Mouse (Mus musculus) retina, embryonic 14.5 days (tissue): ENCODE measurements around the gene Med16.

Experiments used
- DNase-seq: peaks from one replicate; pipeline ENCODE4 v3.0.0-alpha.2; 2015; ENCODE audit warnings: low spot score

Gene Med16

DNA sequence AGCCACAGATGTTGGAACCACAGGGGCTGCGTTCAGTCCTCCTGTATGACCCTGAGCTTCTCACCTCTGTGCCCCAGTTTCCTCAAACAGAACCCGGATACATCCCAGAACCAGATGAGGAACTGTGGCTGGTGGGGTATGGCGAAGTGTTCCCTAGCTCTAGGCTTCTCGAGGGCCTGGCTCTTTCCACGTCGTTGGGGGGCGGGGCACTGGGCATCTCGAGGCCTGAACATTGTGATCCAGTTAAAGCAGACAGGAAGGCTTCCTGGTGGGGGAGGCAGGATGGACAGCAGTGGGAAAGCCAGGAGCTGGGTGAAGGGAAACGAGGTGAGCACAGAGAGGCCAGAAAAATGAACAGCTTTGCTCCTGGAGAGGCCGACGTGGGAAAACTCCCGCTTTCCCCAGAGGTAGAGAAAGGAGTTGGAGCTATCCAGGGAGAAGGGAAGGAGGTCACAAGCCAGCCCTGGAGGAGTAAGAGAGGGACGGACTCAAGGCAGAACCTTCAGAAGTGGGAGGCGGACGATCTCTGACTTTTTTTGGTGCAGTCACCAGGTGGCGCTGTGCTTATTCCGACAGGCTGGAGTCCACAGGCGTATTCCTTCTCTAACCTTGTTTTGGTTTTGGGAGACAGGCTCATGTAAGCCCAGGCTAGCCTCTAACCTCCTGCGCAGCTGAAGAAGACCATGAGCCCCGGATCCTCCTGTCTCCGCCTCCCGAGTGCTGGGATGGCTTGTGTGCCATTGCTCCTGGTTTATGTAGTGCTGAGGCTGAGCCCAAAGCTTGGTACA is 25.2 kb downstream of the Med16 start:
- peak; percentile 90 for DNase-seq

DNA sequence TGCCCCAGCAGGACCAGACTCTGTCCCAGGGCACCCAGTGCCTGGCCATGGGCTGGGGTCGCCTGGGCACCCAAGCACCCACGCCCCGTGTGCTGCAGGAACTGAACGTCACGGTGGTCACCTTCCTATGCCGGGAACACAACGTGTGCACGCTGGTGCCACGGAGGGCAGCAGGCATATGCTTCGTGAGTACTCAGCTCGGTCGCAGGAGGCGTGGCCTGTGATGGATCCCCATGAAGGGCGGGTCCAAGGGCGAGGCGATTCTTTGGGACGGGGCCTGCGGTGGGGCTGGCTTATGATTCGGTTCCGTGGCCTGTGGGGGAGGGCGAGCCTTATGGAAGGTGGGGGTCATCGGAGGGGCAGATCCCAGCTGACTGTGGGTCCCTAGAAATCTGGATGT is 26.7 kb downstream of the Med16 start:
- no peak for DNase-seq

DNA sequence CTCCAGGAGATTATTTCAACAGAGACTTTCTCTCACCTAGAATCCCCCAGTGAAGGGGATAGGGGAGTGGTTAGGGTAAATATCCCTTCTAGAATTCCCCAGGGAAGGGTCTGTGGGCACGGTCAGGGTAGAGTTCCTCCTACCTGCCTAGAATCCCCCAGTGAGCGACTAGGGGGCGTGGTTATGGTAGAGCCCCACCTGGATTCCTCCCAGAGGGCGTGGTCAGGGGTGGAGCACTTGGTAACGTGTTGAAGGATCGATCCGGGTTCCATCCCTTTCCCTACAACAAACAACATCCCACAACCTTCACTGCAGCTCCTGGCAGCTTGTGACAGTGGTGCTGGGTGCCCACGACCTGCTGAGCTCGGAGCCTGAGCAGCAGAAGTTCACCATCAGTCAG is 28.0 kb downstream of the Med16 start:
- no peak for DNase-seq

DNA sequence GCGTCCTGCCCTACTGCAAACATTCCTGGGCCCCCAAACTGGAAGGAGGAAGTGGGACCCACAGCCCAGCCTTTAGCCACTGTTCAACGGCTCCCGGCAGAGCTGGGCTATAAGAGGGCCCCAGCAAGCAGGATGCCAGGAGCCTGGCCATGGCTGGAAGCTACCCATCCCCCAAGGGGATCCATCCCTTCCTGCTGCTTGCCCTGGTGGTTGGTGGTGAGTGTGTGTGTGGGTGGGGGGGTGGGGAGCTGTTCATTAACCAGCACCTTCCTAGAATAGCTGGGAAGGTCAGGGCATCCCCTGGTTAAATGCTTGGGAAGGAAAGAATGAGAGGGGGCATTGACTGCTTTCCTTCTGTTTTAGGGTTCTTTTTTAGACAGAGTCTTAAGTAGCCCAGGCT is 29.2 kb downstream of the Med16 start:
- DNase-seq = no peak

DNA sequence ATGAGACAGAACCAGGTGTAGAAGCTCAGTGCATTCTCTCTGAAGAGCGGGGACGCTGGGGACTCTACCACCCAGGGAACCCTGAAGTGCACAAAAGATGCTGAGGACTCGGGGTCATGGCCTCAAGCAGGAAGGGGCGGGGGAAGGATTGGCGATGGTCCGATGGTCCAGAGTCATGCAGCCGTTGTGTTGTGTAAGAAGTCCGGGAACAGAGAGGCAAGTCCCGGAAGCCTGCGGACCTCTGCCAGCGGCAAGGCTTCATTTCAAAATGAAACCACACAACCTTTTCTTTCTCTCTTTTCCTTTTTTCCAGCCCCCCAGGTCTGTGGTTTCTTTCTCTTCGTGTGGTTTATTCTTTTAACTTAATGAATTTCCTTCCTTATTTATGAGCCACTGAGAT is 31.0 kb downstream of the Med16 start:
- DNase-seq = no peak

DNA sequence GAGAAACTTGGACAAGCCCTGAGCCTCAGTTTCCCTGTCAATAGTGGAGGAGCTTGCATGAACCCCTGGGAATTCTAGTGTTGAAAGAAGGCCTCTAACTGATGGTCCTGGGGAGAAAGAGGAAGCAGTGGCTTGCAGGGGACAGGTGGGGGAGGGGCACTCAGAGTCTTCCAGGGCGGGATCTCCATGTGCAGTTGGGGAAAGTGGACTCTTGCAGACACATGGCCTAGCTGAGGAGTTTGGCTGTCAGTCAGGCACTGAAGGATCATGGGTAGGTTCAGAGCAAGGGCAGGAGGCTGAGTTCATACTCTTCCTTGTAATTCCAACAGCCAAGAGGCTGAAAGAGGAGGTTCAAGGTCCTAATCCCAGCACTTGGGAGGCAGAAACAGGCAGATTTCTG is 31.5 kb downstream of the Med16 start:
- DNase-seq = no peak

DNA sequence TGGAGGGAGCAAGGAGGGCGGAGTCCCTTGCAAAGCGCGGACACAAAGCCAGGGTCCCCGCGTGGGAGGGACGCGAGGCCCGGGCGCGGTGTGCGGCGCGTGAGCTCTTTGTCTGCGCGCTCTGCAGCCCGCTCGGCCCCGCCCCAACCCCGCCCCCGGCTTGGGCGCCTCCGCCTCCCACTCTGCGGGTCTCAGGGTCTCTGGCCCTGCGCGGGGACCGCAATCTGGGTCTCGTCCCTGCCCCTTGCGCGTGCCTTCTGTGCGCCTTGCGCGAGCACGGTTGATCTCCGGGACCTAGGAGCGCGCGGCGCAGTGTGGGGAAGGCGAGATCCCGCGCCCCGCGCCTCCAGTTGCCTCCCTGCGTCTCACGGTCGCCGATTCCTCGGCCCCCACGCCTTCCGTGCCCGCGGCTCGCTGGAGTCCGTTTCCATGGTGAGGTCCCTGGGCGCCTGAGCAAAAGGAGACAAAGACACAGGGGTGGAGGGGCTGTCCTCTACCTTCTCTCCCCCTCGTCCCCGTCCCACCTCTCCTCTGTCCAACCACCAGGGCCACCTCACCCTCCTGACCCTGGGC is 34.3 kb downstream of the Med16 start, which contains the start of the genes Prtn3 and Plppr3:
TSS of gene Prtn3 (plus strand) at position 187 of the 573 bp plus-strand sequence.
TSS of gene Plppr3 (minus strand) at position 345 of the 573 bp plus-strand sequence.
- DNase-seq = peak; percentile 85

DNA sequence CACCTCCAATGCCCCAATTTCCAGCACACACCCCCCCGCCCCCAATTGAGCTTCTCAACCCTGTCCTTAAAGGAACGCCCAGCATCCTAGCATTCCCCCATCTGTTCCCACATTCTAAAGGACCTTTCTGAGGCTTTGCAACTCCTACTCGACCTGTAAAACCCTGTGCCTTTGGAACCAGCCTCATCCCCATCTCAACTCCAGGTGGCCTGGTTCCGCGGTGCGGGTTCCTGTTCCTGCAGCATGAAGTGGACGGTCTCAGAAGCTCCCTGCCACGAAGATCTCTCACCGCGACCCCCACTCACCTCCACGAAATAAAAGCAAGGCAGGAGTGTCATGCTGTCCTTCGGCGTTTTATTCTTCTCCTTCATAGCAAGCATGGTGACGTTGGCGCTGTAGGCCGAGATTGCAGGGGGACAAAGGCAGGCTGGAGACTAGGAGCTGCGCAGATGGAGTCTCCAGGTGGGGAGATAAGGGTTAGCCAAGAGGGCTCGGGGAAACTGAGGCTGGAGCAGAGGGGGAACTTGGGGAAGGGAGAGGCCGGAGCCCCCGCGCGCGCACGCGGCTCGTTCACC is 34.9 kb downstream of the Med16 start:
- no peak for DNase-seq

DNA sequence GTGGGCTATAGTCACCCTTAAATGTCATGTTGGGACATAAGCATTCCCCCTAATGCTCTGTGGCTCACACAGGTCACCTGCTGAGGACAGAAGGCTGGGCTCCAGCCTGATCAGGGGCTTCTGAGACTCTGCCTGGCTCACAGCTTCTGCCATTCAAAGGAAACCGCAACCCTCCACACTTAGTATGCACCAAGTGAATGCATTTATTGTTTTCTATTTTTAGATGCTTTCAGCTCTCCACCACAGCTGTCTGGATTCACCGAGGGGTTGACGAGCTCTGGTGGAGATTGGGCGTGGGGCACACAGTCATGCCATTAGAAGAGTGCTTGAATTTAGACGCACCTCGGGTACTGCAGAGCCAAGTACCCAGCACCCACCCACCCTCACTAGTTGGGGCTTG is 35.4 kb downstream of the Med16 start:
- DNase-seq = no peak

DNA sequence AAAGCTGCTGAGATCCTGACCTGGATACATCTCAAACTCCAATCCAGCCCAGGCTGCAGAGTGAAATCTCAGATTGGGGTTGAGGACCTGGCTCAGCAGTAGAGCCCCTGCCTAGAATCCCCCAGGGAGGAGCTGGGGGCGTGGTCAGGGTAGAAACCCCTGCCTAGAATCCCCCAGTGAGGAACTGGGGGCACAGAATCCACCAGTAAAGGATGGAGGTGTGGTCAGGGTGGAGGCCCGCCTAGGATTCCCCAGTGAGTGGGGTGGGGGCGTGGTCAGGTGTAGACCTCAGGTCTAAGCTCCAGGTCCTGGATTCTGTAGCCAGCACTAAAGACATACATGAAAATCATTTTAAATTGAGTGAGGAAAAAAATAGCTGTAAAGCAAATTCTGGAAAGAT is 35.9 kb downstream of the Med16 start:
- no peak for DNase-seq

DNA sequence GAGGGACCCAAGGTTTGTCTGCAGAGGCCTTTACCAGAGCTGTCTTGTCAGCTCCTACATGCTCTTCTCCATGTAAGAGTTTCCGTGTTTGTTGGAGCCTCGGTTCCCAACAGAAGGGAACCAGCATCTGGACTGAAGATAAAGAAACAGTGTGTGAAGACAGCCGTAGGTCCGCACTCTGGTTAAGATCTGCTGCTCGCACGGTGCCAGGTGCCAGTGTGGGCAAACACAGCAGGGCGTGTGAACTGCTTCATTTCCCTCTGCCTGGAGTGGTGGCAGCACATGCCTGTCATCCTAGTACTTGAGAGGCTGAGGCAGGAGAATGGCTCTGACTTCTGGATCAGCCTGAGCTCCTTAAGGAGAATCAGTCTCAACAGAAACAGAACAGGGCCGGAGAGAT is 36.9 kb downstream of the Med16 start:
- DNase-seq = no peak

DNA sequence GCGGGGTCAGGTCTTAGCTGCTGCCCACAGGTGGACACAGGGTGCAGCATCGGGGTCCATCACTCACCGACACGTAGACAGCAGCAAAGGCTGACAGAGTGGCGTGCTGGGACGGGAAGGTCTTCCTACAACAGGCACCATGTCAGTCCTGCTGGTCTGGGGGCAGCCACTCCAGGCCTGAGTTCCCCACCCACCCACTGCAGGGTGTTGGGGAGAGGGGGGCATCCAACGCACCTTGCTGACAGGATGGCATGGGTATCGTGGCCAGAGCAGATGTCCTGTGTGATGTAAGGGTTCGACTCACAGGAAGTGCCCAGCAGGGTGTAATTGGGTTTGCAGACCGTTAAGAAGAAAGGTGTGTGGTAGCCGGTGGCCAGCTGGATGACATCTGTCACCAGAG is 42.1 kb downstream of the Med16 start:
- DNase-seq = no peak

DNA sequence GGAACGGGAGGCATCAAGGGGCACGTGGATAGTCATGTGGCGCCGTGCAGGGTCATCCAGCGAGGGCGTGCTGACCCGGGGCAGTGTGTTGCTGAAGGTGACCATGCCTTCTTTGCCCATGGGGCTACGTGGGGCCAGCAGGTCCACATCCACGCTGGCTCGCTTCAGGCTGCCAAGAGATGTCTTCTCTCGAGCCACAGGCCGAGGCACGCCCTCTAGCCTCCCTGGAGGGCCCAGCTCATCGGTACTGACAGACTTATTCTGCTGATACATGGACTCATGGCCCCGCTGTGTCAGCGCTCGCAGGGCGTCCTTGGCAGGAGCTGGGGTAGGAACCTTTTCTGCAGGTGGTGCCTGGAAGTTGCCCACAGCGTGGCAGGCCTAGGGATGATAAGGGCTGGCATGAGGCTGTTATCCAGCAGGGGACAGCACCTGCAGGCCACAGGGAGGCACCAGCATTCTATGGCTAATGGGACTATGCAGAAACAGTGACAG is 42.9 kb downstream of the Med16 start:
- no peak for DNase-seq

DNA sequence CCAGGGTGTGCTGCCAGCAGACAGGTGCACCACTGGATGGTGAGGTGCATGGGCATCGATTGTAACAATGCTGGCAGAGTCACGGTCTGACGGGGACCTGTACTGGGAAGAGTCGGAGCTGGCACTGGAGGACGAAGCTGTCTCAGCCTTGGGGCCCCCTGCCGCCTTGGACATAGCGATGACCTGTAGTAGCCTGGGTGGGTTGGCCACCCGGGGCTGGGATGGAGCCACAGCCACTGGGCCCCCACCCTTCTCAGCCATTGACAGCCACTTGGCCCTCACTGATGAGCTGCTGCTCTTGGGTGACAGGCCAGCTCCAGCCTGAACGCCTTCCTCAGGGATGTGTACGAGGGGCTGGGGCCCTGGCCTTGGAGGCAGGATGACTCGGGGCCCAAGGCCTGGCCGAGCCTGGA is 43.5 kb downstream of the Med16 start:
- DNase-seq = no peak

DNA sequence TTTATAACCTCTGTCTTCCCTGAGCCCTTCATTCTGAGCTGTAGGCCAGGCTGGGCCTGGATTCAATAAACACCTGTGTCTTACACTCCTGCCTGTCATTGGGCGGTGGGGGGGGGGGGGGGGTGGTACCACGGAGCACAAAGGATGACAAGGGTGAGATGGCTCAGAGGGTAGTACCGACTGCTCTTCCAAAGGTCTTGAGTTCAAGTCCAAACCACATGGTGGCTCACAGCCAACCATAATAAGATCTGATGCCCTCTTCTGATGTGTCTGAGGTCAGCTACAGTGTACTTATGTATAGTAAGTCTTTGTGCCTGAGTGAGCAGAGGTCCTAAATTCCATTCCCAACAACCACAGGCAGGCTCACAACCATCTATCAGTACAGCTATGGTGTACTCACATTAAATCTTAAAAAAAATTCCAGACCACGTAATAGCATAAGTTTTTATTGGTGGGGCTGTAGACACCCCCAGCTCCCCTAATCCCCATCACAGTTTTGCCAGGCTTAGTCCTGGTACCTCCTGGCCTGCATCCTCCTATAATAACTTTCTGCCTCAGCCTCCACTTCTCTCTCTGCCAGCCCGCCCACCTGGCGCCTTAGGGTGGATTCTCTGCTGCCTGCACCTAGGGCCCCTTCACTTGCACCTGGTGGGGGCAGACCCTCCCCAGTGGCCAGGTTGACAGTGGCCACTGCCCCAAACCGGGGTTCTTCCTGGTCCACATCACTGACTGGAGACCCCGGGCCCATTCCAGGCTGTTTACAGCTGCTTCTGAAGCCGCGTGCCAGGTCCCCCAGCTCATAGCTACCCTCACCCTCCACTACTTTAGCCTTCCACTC is 44.2 kb downstream of the Med16 start:
- no peak for DNase-seq

DNA sequence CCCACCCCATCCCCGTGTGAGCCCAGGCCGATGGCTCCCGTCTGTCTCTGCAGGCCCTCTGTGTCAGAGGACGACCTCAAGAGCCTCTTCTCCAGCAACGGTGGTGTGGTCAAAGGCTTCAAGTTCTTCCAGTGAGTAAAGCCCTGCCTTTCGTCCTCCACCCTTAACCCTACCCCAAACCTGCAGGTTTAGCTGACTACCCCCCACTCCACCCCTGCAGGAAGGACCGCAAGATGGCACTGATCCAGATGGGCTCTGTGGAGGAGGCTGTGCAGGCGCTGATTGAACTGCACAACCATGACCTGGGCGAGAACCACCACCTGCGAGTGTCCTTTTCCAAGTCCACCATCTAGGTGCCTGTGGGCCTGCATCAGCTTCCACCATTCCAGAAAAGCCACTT is 45.8 kb downstream of the Med16 start:
- no peak for DNase-seq

DNA sequence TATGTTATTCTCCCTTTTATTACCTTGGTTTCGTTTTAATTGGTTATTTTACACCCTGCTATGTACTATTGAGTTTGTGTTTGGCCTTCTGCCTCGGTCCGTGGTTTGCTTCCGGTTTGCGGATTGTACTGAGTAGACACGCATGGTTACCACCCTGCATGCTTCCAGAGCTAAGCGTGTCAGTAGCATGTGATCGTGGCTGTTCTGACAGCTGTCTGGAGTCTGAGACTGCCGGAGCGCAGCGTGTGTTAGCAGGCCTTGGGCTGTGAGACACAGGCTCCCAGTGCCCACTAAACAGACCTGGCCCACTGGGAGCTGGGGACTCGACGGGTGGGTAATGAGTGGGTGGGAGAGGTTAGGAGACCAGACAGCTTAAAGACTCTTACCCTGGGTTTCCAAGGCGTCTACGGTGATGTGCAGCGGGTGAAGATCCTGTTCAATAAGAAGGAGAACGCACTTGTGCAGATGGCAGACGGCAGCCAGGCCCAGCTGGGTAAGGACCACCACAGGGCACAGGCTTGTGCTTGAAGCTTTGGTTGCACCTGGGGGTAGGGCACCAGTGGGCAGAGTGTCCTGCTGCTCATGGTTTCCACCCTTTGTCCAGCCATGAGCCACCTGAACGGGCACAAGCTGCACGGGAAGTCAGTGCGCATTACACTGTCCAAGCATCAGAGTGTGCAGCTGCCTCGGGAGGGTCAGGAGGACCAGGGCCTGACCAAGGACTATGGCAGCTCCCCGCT is 46.5 kb downstream of the Med16 start:
- no peak for DNase-seq

DNA sequence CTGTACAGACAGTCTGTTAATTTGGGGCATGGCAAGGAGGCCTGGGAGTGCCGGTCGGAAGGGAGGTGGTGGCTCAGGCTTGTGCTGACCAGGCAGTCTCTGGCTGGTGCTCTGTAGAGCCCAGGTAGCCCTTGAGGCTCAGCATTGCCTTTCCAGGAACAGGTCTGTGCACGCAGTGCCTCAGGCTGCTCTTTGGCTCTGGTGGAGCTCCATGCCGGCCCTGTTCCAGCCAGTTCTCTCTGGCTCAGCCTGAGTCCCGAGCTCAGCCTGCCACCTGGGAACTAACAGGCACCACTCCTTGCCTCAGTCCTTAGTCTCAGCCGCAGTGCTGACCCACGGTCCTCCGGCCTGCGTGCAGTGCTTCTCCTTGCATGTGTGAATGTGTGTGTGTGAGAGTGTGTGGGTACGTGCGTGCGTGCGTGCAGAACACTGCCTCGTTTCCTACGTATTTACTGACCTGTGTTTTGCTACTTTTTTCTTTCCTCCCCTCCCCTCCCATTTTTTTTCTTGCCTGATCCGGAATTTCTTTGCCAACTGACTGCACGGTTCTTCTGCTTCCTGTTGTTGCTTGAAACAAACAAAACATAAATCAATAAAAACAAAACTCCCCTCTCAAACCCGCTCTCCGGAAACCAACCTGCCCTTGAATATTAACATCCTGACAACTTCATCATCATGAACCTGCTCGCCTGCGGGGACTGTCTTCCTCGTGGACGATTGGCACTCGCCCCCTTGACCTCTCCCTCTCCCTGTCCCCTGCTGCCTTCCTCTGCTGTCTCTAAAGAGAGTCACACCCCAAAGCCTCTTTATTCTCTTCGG is 47.3 kb downstream of the Med16 start:
- no peak for DNase-seq

DNA sequence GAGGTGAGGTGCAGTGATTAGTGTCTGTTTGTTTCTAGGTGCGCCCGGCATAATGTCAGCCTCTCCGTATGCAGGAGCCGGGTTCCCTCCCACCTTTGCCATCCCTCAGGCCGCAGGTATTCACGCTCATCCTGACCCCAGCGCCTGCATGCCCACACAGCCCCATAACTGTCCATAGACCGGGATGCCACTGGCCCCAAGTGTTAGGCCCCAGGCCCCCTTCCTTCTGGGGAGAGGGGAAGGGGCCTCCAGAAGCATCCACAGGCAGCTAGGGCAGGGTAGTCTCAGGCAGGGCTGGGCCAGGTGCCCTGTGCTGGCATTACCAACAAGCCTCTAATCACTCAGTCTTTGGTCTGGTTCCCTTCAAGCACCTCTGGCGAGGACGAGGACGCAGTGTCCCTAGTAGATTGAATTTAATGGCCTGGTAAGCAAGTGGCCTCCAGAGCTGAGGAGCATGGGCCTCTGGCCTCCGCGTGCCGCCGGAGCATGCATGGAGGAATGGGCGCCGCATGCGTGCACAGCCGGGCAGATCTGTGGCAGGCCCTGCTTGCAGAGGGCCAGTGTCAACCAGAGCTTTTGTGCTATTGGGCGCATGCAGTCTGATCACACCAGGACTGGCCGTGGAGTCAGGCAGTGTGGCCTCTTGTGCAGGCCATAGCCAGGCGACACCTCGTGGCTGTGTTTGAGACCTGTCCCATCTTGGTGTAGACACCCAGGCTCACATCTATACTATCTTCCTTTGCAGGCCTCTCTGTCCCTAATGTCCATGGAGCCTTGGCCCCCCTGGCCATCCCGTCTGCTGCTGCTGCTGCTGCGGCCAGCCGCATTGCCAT is 48.4 kb downstream of the Med16 start:
- DNase-seq = no peak

DNA sequence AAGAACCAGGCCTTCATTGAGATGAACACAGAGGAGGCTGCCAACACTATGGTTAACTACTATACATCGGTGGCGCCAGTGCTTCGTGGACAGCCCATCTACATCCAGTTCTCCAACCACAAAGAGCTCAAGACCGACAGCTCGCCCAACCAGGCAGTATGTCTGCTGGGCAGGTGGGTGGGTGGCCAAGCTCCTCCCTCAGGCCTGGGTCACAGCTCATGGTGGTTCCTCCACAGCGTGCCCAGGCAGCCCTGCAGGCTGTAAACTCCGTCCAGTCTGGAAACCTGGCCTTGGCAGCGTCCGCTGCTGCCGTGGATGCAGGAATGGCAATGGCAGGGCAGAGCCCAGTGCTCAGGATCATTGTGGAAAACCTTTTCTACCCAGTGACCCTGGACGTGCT is 49.6 kb downstream of the Med16 start:
- no peak for DNase-seq
